Mouse (Mus musculus) liver, postnatal 0 days (tissue): ENCODE measurements around the gene Ankrd13a.

Experiments used
- CTCF ChIP-seq: sonication (generic); IDR thresholded peaks from 2 replicates; pipeline ENCODE4 v1.5.1; 2016; ENCODE audit warnings: antibody characterized with exemption, low read depth
- EP300 ChIP-seq: IDR thresholded peaks from 2 replicates; pipeline ENCODE4 v1.6.1; 2016; ENCODE audit warnings: antibody characterized with exemption, low read depth, mild to moderate bottlenecking

DNA sequence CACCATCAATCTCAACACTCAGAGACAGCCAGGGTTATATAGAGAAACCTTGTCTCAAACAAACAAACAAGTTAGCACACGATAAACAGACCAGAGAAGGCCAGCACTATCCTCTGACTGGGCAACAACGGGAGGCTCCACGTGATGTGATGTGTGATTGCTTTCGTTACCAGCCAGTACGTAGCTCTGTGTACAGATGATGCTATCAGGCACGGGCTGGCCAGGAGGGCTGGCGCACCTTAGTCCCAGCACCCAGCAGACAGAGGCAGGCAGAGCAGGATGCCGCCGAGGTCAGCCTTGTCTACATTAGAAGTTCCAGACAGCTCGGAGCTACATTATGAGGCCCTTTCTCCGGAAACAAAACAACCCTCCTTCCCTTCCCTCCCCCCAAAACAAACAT lies 25.4 kb downstream of the Ankrd13a start:
- TF ChIP-seq EP300 (no peak), CTCF (no peak)
